ENCODE assay signal across 8 mouse cellular contexts in the genomic region with DNA sequence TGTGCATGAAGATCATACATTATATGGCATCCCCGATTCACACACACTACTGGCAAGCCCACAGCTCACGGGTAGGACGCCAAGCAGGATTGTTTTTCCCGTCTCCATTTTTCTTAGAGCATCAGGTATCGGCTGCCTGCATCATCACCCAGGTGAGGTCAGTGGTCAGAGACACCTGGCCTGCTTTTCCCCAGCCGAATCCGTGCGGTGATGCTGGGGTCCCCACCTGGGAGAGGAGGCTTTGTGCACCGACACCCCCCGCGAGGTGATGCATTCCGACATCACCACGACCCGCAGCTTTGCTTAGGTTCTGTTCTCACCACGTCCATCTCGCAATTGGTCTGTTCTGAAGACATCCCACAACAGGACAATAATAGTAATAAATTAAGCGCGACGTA. TPM values are rescaled to one million over a fixed set of nuclear protein-coding genes. Genes with fewer than 3 reads are reported as not detected.
A peak's percentile ranks its signal among the peaks of the same experiment; 100 is the strongest.
DNase-seq lines count a peak whose midpoint lies in the region; ATAC-seq and TF ChIP-seq lines count a peak whose summit lies in the region.

No protein-coding gene starts in this region.

- peak overlapping the region; percentile 73 to 77 for H3K4me3 ChIP-seq in heart, embryonic 14.5 days (ENCODE audit: control insufficient read depth in 1 of 2, insufficient read depth in 1 of 2, low read depth in 1 of 2, low read length in 2 of 2)
- H3K4me3 ChIP-seq in C2C12 (ENCODE audit: insufficient read depth, poor library complexity, severe bottlenecking): no peak overlapping the region
- H3K4me3 ChIP-seq in brown adipose tissue, adult 24 weeks (ENCODE audit: insufficient read depth, low read depth, low read length): peak overlapping the region; percentile 62
- peak overlapping the region; percentile 68 for H3K4me3 ChIP-seq in hindbrain, embryonic 11.5 days (ENCODE audit: low read depth, low read length)
- H3K4me3 ChIP-seq in midbrain, embryonic 11.5 days (ENCODE audit: low read depth, low read length): peak overlapping the region; percentile 79

- no peaks in the 10 kb centered on the region for H3K79me3 ChIP-seq in C2C12 (ENCODE audit: low read depth)

- peak overlapping the region; percentile 82 for H3K4me2 ChIP-seq in heart, embryonic 14.5 days (ENCODE audit: low read length)
- peak overlapping the region; percentile 88 for H3K4me2 ChIP-seq in hindbrain, embryonic 11.5 days (replicated peaks; ENCODE audit: low read depth, low read length)
- H3K4me2 ChIP-seq in midbrain, embryonic 11.5 days: peak overlapping the region; percentile 88

- no peak for TF ChIP-seq CTCF in C2C12 (IDR thresholded peaks at IDR 0.05; ENCODE audit: control insufficient read depth, insufficient read depth, insufficient read length)

- H3K4me1 ChIP-seq in heart, embryonic 14.5 days (ENCODE audit: control insufficient read depth in 2 of 2, insufficient read depth in 2 of 2, low read length in 2 of 2): no peaks in the 10 kb centered on the region; a peak in 1 of 4 replicates
- no peaks in the 10 kb centered on the region; the same call in 1 of the 2 replicates for H3K4me1 ChIP-seq in brown adipose tissue, adult 24 weeks (ENCODE audit: control insufficient read depth, insufficient read depth, insufficient read length, low read length)
- H3K4me1 ChIP-seq in hindbrain, embryonic 11.5 days (replicated peaks; ENCODE audit: control insufficient read depth, insufficient read depth, low read length): no peaks in the 10 kb centered on the region; the same call in 1 of the 2 replicates
- no peaks in the 10 kb centered on the region for H3K4me1 ChIP-seq in midbrain, embryonic 11.5 days (ENCODE audit: control insufficient read depth, insufficient read depth, low read length)

- H3K9me3 ChIP-seq in heart, embryonic 14.5 days (ENCODE audit: control insufficient read depth, low read length): no peaks in the 10 kb centered on the region
- no peaks in the 10 kb centered on the region for H3K9me3 ChIP-seq in hindbrain, embryonic 11.5 days (ENCODE audit: control insufficient read depth, low read length)
- H3K9me3 ChIP-seq in midbrain, embryonic 11.5 days (ENCODE audit: control insufficient read depth, low read length): no peaks in the 10 kb centered on the region

- 6% methylated on average over 19 of the region's 19 CpGs for WGBS in heart, embryonic 14.5 days
- 4% methylated on average over 19 of the region's 19 CpGs for WGBS in hindbrain, embryonic 11.5 days
- 5% methylated on average over 19 of the region's 19 CpGs for WGBS in midbrain, embryonic 11.5 days

- peak overlapping the region; percentile 42 for H3ac ChIP-seq in C2C12 (ENCODE audit: control insufficient read depth, insufficient read length, low read depth)

- peaks cover 15% of the 10 kb centered on the region for H3K27me3 ChIP-seq in heart, embryonic 14.5 days (ENCODE audit: control insufficient read depth, insufficient read depth, low read length)
- H3K27me3 ChIP-seq in C2C12 (ENCODE audit: control insufficient read depth, insufficient read depth, insufficient read length): peaks cover 17% of the 10 kb centered on the region
- H3K27me3 ChIP-seq in hindbrain, embryonic 11.5 days (ENCODE audit: control insufficient read depth, insufficient read depth, low read length): peaks cover 8% of the 10 kb centered on the region; the same call in 1 of the 2 replicates
- peaks cover 10% of the 10 kb centered on the region for H3K27me3 ChIP-seq in midbrain, embryonic 11.5 days (ENCODE audit: control insufficient read depth, insufficient read depth, low read length)

- DNase-seq in heart, adult 9 months (ENCODE audit: low spot score in 2 of 2): no peak
- DNase-seq in hindbrain, embryonic 11.5 days (ENCODE audit: low spot score): no peak
- no peak for DNase-seq in midbrain, embryonic 11.5 days (ENCODE audit: low spot score, missing footprints)
- no peak for DNase-seq in urinary bladder, postnatal 4 days (ENCODE audit: low spot score in 2 of 2)
- no peak for DNase-seq in spleen, adult 12 weeks (ENCODE audit: low spot score)

- H3K9ac ChIP-seq in heart, embryonic 14.5 days (ENCODE audit: low read length): peak overlapping the region; percentile 72
- H3K9ac ChIP-seq in hindbrain, embryonic 11.5 days (ENCODE audit: low read depth, low read length): peak overlapping the region; percentile 83
- peak overlapping the region; percentile 71 for H3K9ac ChIP-seq in midbrain, embryonic 11.5 days (ENCODE audit: low read length)

- no peaks in the 10 kb centered on the region for H3K36me3 ChIP-seq in heart, embryonic 14.5 days (ENCODE audit: control insufficient read depth, insufficient read depth, low read length)
- H3K36me3 ChIP-seq in C2C12 (ENCODE audit: control insufficient read depth, insufficient read depth): no peaks in the 10 kb centered on the region
- no peaks in the 10 kb centered on the region for H3K36me3 ChIP-seq in hindbrain, embryonic 11.5 days (ENCODE audit: control insufficient read depth, insufficient read depth, low read length)
- no peaks in the 10 kb centered on the region for H3K36me3 ChIP-seq in midbrain, embryonic 11.5 days (ENCODE audit: control insufficient read depth, insufficient read depth, low read length)

- no peak overlapping the region for H3K27ac ChIP-seq in heart, embryonic 14.5 days (replicated peaks in 1 of 2; ENCODE audit: control insufficient read depth in 1 of 2, insufficient read depth in 1 of 2, low read depth in 2 of 2, low read length in 2 of 2)
- H3K27ac ChIP-seq in brown adipose tissue, adult 24 weeks (replicated peaks; ENCODE audit: low read depth, low read length): no peak overlapping the region
- H3K27ac ChIP-seq in hindbrain, embryonic 11.5 days (ENCODE audit: low read depth, low read length): no peak overlapping the region
- H3K27ac ChIP-seq in midbrain, embryonic 11.5 days (ENCODE audit: low read depth, low read length): no peak overlapping the region

- H3K79me2 ChIP-seq in C2C12 (ENCODE audit: control insufficient read depth, insufficient read depth): no peaks in the 10 kb centered on the region

- no peak for ATAC-seq in heart, embryonic 14.5 days (ENCODE audit: insufficient number of reproducible peaks, insufficient read depth, low FRiP score, low read depth)
- peak; percentile 39; the same call in 1 of the 2 replicates for ATAC-seq in hindbrain, embryonic 11.5 days (ENCODE audit: low FRiP score)
- ATAC-seq in midbrain, embryonic 11.5 days (ENCODE audit: low FRiP score): peak; percentile 57; the same call in 1 of the 2 replicates

TF ChIP-seq in C2C12, 6 proteins besides CTCF, POLR2A, EP300 and RAD21:
- no peak for TF ChIP-seq FOSL1 (IDR thresholded peaks at IDR 0.05; ENCODE audit: insufficient read depth, low read length, poor library complexity, severe bottlenecking)
- no peak for TF ChIP-seq MYOD1 (IDR thresholded peaks at IDR 0.05; ENCODE audit: control insufficient read depth, insufficient read length, low read depth)
- no peak for TF ChIP-seq CEBPB (IDR thresholded peaks at IDR 0.05; ENCODE audit: low read depth)
- TF ChIP-seq MYOG (IDR thresholded peaks at IDR 0.05; ENCODE audit: control insufficient read depth, extremely low read depth, insufficient read length): no peak
- no peak for TF ChIP-seq USF1 (IDR thresholded peaks at IDR 0.05; ENCODE audit: low read depth)
- TF ChIP-seq MAX (IDR thresholded peaks at IDR 0.05): no peak

RNA-seq across cellular contexts. Expression of a gene that starts 0.6 kb away (rescaled TPM):
- 0.16 and 0.88 TPM in 2 replicates for polyA plus RNA-seq in heart, embryonic 14.5 days (2014; fragmentation: Nextera tagmentation; extraction: Ambion mirVana)
- 0.06 TPM for polyA plus RNA-seq in C2C12 (2012; fragmentation: generic; extraction: Trizol)
- not detected in 2 replicates for polyA plus RNA-seq in brown adipose tissue, adult 24 weeks (2012; ENCODE audit: insufficient read depth, insufficient read length, missing spikeins)
- 4.2 and 4.5 TPM in 2 replicates for polyA plus RNA-seq in hindbrain, embryonic 11.5 days (2014; fragmentation: Nextera tagmentation; extraction: Ambion mirVana)
- polyA plus RNA-seq in midbrain, embryonic 11.5 days (2014; fragmentation: Nextera tagmentation; extraction: Ambion mirVana): 3.6 and 3.7 TPM in 2 replicates

RNA-seq across cellular contexts. Expression of a gene that starts 55.6 kb away (rescaled TPM):
- 6.4 and 6.5 TPM in 2 replicates for polyA plus RNA-seq in heart, embryonic 14.5 days (2014; fragmentation: Nextera tagmentation; extraction: Ambion mirVana)
- 0.80 TPM for polyA plus RNA-seq in C2C12 (2012; fragmentation: generic; extraction: Trizol)
- 5.0 and 8.2 TPM in 2 replicates for polyA plus RNA-seq in brown adipose tissue, adult 24 weeks (2012; ENCODE audit: insufficient read depth, insufficient read length, missing spikeins)
- polyA plus RNA-seq in hindbrain, embryonic 11.5 days (2014; fragmentation: Nextera tagmentation; extraction: Ambion mirVana): 5.7 and 5.9 TPM in 2 replicates
- 6.7 and 6.8 TPM in 2 replicates for polyA plus RNA-seq in midbrain, embryonic 11.5 days (2014; fragmentation: Nextera tagmentation; extraction: Ambion mirVana)

RNA-seq across cellular contexts. Expression of a gene that starts 56.0 kb away (rescaled TPM):
- 26.8 and 29.5 TPM in 2 replicates for polyA plus RNA-seq in heart, embryonic 14.5 days (2014; fragmentation: Nextera tagmentation; extraction: Ambion mirVana)
- 27.2 TPM for polyA plus RNA-seq in C2C12 (2012; fragmentation: generic; extraction: Trizol)
- polyA plus RNA-seq in brown adipose tissue, adult 24 weeks (2012; ENCODE audit: insufficient read depth, insufficient read length, missing spikeins): 11.2 and 11.6 TPM in 2 replicates
- 50.2 and 50.7 TPM in 2 replicates for polyA plus RNA-seq in hindbrain, embryonic 11.5 days (2014; fragmentation: Nextera tagmentation; extraction: Ambion mirVana)
- polyA plus RNA-seq in midbrain, embryonic 11.5 days (2014; fragmentation: Nextera tagmentation; extraction: Ambion mirVana): 49.1 and 58.7 TPM in 2 replicates
